Mouse (Mus musculus) left cerebral cortex, adult 8-10 months (tissue): ENCODE results near the gene Ankrd22. TPM values are rescaled to one million over a fixed set of nuclear protein-coding genes. Genes with fewer than 3 reads are reported as not detected.

Experiments
- DNase-seq, 2 experiments: peaks; one replicate each; pipeline ENCODE4 v3.0.0; 2022; ENCODE audit warnings: low spot score in 2 of 2
- total RNA-seq, 4 experiments: library from RNA; stranded (reverse); gene quantifications; 2 replicates each; pipeline ENCODE4 v1.2.4; 2022

The Ankrd22 gene
- total RNA-seq, 4 experiments from 2014 or later: 0.30 to 0.65 (median 0.36) TPM; not detected in 1

DNA sequence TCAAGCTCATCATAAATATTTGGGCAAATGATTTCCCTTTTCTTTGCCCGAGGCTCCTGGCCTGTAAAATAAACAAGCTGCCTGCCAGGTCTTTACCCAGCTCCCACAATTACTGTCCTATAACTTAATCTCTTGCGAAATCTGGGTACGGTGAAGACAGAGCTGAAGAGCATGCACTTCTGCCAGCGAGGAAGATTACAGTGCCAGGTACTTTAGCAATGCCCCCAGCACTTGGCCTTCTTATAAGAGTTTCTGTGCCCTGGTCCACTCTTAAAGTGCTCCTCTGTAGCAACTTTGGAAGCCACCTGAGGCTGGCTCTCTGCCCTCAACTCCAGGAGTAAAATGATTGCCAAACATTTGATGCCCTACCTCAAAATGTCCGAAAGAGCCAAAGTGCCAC, 70.5 kb downstream of the Ankrd22 start:
- DNase-seq: no peak

DNA sequence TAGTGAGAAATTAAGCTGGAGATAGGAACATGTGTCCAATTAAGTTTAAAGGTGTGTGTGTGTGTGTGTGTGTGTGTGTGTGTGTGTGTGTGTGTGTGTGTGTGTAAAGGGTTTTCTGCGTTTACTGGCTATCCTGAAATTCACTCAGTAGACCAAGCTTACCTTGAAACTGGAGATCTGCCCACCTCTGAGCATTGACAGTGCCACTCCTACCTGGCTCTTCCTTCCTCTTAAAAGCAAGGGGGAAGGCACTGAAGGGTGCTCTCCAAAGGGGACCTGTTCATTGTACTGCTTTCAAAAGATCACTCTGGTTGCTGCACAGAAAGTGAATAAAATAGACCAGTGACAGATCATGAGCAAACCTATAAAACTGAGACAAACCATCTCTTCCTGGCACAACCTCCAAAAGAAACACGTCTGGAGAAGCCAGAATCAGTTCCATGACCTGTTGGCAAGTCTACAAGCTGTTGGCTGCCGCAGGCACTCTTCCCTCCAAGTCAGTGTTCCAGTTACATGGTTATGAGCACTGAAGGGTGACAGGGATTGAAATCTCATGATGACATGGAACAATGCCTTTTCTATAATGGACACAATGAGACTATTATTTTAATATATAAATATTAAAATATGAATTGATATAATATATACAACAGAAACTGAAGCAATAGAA, 76.7 kb downstream of the Ankrd22 start:
- DNase-seq: no peak

DNA sequence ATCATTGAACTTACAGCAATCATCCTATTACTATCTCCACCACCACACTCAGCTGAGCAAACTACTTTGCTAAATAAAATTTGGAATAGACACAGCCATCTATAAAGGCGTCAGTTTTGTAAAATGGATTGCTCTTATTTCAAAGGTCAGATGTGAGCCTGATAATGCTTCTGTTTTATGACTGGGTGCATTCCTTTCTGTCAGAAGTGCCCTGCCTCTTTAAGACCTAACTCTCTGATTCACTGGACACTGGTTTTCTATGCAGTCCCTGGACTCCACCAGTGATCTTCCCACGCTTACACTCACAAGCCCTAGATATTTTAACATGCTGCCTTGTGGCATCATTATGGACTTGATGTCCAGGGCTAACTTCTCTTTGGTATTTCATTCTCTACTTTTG, 87.7 kb downstream of the Ankrd22 start:
- DNase-seq: no peak

DNA sequence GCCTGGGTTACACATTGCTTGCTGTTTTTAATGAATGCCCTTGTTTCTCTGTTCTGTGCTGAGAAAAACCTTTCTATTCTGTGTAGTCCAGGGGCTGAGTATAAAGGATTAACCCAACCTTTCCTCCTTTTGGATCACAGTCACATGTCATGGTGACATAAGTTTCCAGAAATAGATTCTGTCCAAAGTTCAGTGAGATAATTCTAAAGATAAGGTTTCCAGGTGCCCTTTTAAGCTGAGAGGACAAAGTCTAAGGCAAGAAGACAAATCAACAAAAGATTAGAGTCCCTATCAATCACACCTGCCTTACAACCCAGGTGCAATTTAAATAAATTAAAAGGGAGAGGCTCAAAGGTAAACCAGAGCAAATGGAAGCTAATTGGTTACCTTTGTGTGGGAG, 91.6 kb downstream of the Ankrd22 start:
- DNase-seq: no peak

Other genes starting within 250 kb of the Ankrd22 start
- gene Lipf, start 204.9 kb downstream of the Ankrd22 start, total RNA-seq: not detected
- not detected for gene Lipk, start 157.8 kb downstream of the Ankrd22 start, total RNA-seq
- not detected for gene Lipn, start 98.7 kb downstream of the Ankrd22 start, total RNA-seq
- under 1 TPM in 2 of 4 experiments, not detected in 2; 0.11 to 0.23 TPM for gene Lipm, start 65.1 kb downstream of the Ankrd22 start, total RNA-seq
- 10 to 100 TPM; 19.1 to 21.7 (median 20.7) TPM for gene Stambpl1, start 26.2 kb upstream of the Ankrd22 start, total RNA-seq
- gene Acta2, start 89.5 kb upstream of the Ankrd22 start, total RNA-seq: 10 to 100 TPM; 10.0 to 16.2 (median 11.1) TPM
- gene Fas, start 124.6 kb upstream of the Ankrd22 start, total RNA-seq: 1 to 10 TPM in 3 of 4 experiments, under 1 TPM in 1; 0.91 to 3.0 (median 2.7) TPM